Mouse (Mus musculus) hindbrain, postnatal 0 days (tissue): ENCODE measurements around the gene Tmem30c. TPM values are rescaled to one million over a fixed set of nuclear protein-coding genes. Genes with fewer than 3 reads are reported as not detected.

ENCODE experiments used
- ATAC-seq: fragments of 200-750 bp; cut with Nextera tagmentation; 2 replicates; pipeline ENCODE4 v1.8.0; 2017; ENCODE audit warnings: mild to moderate bottlenecking, moderate TSS enrichment, moderate library complexity
- DNase-seq: peaks from one replicate; pipeline ENCODE4 v3.0.0-alpha.2; 2015; ENCODE audit warnings: low spot score
- H3K27ac ChIP-seq: fragments of 300-500 bp; sonication (generic); 2 replicates; pipeline ENCODE4 v1.5.1; 2014; ENCODE audit warnings: mild to moderate bottlenecking
- H3K27me3 ChIP-seq: fragments of 300-500 bp; sonication (generic); 2 replicates; pipeline ENCODE4 v1.6.1; 2014; ENCODE audit warnings: low read length, mixed read lengths; ENCODE audit not compliant: insufficient read depth
- H3K36me3 ChIP-seq: fragments of 300-500 bp; sonication (generic); 2 replicates; pipeline ENCODE4 v1.6.1; 2014; ENCODE audit warnings: low read length, mixed read lengths; ENCODE audit not compliant: insufficient read depth
- H3K4me1 ChIP-seq: fragments of 300-500 bp; sonication (generic); 2 replicates; pipeline ENCODE4 v1.6.1; 2014; ENCODE audit warnings: antibody characterized with exemption, low read length, mixed read lengths; ENCODE audit not compliant: insufficient read depth
- H3K4me2 ChIP-seq: fragments of 300-500 bp; sonication (generic); 2 replicates; pipeline ENCODE4 v1.6.1; 2014; ENCODE audit warnings: low read depth, mild to moderate bottlenecking, low read length, moderate library complexity, mixed read lengths
- H3K4me3 ChIP-seq: fragments of 300-500 bp; sonication (generic); 2 replicates; pipeline ENCODE4 v1.5.1; 2014; ENCODE audit warnings: low read length
- H3K9ac ChIP-seq: fragments of 300-500 bp; sonication (generic); replicated peaks from 2 replicates; pipeline ENCODE4 v1.6.1; 2014; ENCODE audit warnings: mild to moderate bottlenecking, low read length, moderate library complexity, mixed read lengths
- H3K9me3 ChIP-seq: fragments of 300-500 bp; sonication (generic); 2 replicates; pipeline ENCODE4 v1.6.1; 2016; ENCODE audit warnings: low read length, mixed read lengths
- CTCF ChIP-seq: IDR thresholded peaks from 2 replicates; pipeline ENCODE4 v1.5.1; 2016; ENCODE audit warnings: antibody characterized with exemption, control low read depth, low read depth
- whole genome bisulfite sequencing: fragments of 180-500 bp; shearing (Covaris S2); extraction: QIAGEN DNeasy Blood & Tissue Kit; methylation state at CpG from one replicate; pipeline ENCODE4 v1.1.7; 2014; 5-methylcytosine and 5-hydroxymethylcytosine counted together
- polyA plus RNA-seq: library from polyadenylated mRNA; unstranded; fragments of >200 nt; fragmentation: Nextera tagmentation; extraction: Ambion mirVana; gene quantifications from 2 replicates; pipeline ENCODE4 v1.2.1, GENCODE M21; 2015
- total RNA-seq: library from RNA; depleted of rRNA; stranded (reverse); fragments of >200 nt; gene quantifications from 2 replicates; pipeline ENCODE4 v1.2.3, GENCODE M21; 2014

The Tmem30c gene
- total and polyA plus RNA-seq, 2 experiments from 2014 or later = 0.14 to 0.73 TPM

- no peaks in the 10 kb centered on the region for H3K9me3 ChIP-seq
- no peak for DNase-seq
- WGBS = 75% methylated on average over 7 of the region's 7 CpGs
- H3K4me2 ChIP-seq = no peak overlapping the region
- H3K4me1 ChIP-seq = no peaks in the 10 kb centered on the region
- no peak overlapping the region for H3K9ac ChIP-seq
- no peak overlapping the region for H3K4me3 ChIP-seq
- no peak for TF ChIP-seq CTCF
- no peak overlapping the region for H3K27ac ChIP-seq
- no peaks in the 10 kb centered on the region for H3K27me3 ChIP-seq
- no peaks in the 10 kb centered on the region for H3K36me3 ChIP-seq
- ATAC-seq = no peak
Observed at GRCm38 (mm10) chr16:57326996-57327395, 34.3 kb upstream of the Tmem30c start.

GRCm38 (mm10) chr16:57319284-57320124 is 26.8 kb upstream of the Tmem30c start:
- WGBS = 66% methylated on average over 7 of the region's 7 CpGs
- no peak overlapping the region for H3K27ac ChIP-seq

GRCm38 (mm10) chr16:57318637-57319125 is 26.0 kb upstream of the Tmem30c start:
- Histone ChIP-seq H3K27ac (no peak overlapping the region), H3K4me1 (no peaks in the 10 kb centered on the region), H3K27me3 (no peaks in the 10 kb centered on the region), H3K4me3 (no peak overlapping the region), H3K9me3 (no peaks in the 10 kb centered on the region), H3K9ac (no peak overlapping the region), H3K36me3 (no peaks in the 10 kb centered on the region), H3K4me2 (no peak overlapping the region)
- ATAC-seq (no peak), DNase-seq (no peak)
- WGBS = 81% methylated on average over 8 of the region's 8 CpGs
- no peak for TF ChIP-seq CTCF

More at GRCm38 (mm10) chr16:57319284-57320124, 26.8 kb upstream of the Tmem30c start:
- no peak for TF ChIP-seq CTCF
- Histone ChIP-seq H3K4me3 (no peak overlapping the region), H3K4me1 (no peaks in the 10 kb centered on the region), H3K4me2 (no peak overlapping the region), H3K36me3 (no peaks in the 10 kb centered on the region), H3K9me3 (no peaks in the 10 kb centered on the region), H3K9ac (no peak overlapping the region), H3K27me3 (no peaks in the 10 kb centered on the region)
- no peak for DNase-seq
- ATAC-seq = no peak

- Histone ChIP-seq H3K9me3 (no peaks in the 10 kb centered on the region), H3K27ac (no peak overlapping the region), H3K27me3 (no peaks in the 10 kb centered on the region), H3K4me3 (no peak overlapping the region), H3K4me1 (no peaks in the 10 kb centered on the region), H3K4me2 (no peak overlapping the region), H3K9ac (no peak overlapping the region), H3K36me3 (no peaks in the 10 kb centered on the region)
- no peak for DNase-seq
- ATAC-seq = no peak
- TF ChIP-seq CTCF = no peak
- 62% methylated on average over 13 of the region's 13 CpGs for WGBS
Observed at GRCm38 (mm10) chr16:57317882-57318636, 25.4 kb upstream of the Tmem30c start.

- DNase-seq (no peak), ATAC-seq (no peak)
- Histone ChIP-seq H3K36me3 (no peaks in the 10 kb centered on the region), H3K9me3 (no peaks in the 10 kb centered on the region), H3K27me3 (no peaks in the 10 kb centered on the region), H3K9ac (no peak overlapping the region), H3K4me1 (no peaks in the 10 kb centered on the region), H3K27ac (no peak overlapping the region), H3K4me2 (no peak overlapping the region), H3K4me3 (no peak overlapping the region)
- no peak for TF ChIP-seq CTCF
- 76% methylated on average over 4 of the region's 4 CpGs for WGBS
Observed at GRCm38 (mm10) chr16:57317127-57317526, 24.5 kb upstream of the Tmem30c start.

GRCm38 (mm10) chr16:57315026-57315425 is 22.4 kb upstream of the Tmem30c start:
- 89% methylated on average over 9 of the region's 9 CpGs for WGBS

More at GRCm38 (mm10) chr16:57315026-57315425, 22.4 kb upstream of the Tmem30c start:
- Histone ChIP-seq H3K9me3 (no peaks in the 10 kb centered on the region), H3K27ac (no peak overlapping the region), H3K4me2 (no peak overlapping the region), H3K36me3 (no peaks in the 10 kb centered on the region), H3K27me3 (no peaks in the 10 kb centered on the region), H3K4me3 (no peak overlapping the region), H3K9ac (no peak overlapping the region), H3K4me1 (no peaks in the 10 kb centered on the region)
- no peak for ATAC-seq
- TF ChIP-seq CTCF = no peak
- no peak for DNase-seq
